Comparison of ENCODE assay signal across 16 mouse cellular contexts in the genomic region with DNA sequence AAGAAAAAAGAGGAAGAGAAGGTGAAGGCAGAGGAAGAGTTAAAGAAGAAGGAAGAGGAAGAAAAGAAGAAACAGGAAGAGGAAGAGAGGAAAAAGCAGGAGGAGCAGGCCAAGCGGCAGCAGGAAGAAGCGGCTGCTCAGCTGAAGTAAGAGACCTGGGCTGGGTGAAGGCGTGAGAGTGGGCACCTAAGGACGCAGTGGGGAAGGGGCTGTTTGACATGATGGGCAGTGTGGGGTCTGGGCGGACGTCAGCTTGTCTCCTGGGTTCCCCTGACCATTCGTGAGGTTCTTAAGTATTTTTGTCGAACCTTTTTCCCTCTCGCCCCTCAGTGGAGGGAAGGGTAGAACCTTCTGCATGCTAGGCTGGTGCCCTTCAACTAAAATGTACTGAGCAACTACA. TPM values are rescaled to one million over a fixed set of nuclear protein-coding genes. Genes with fewer than 3 reads are reported as not detected.
DNase-seq lines count a peak whose midpoint lies in the region; ATAC-seq and TF ChIP-seq lines count a peak whose summit lies in the region.
"Had no signal": no experiment of that assay in that cellular context is flagged by ENCODE, and none has a peak within 500 bp of the region (broad histone marks: within the 10 kb centered on the region; RNA-seq: fewer than 3 reads in every experiment).

No protein-coding gene starts in this region.

- 95% methylated on average over 9 of the region's 9 CpGs for WGBS in heart, embryonic 11.5 days (ENCODE audit: insufficient replicate concordance)

- H3K4me1 ChIP-seq in heart, embryonic 11.5 days (ENCODE audit: control insufficient read depth, insufficient read depth, low read length): peaks cover under 1% of the 10 kb centered on the region; the same call in 1 of the 2 replicates
- no peaks in the 10 kb centered on the region for H3K4me1 ChIP-seq in ES-Bruce4 (ENCODE audit: control insufficient read depth, insufficient read depth, low read length)
- H3K4me1 ChIP-seq: embryonic facial prominence, embryonic 12.5 days; heart, embryonic 10.5 days had no signal

- H3K36me3 ChIP-seq in heart, embryonic 11.5 days (ENCODE audit: control insufficient read depth, insufficient read depth, low read length): peaks cover 12% of the 10 kb centered on the region
- H3K36me3 ChIP-seq in ES-Bruce4 (ENCODE audit: control insufficient read depth, insufficient read depth, low read length, poor library complexity, severe bottlenecking): peaks cover 21% of the 10 kb centered on the region

- TF ChIP-seq POLR2A in ES-Bruce4 (IDR thresholded peaks at IDR 0.05; ENCODE audit: insufficient read depth, low read length): no peak

- no peak for ATAC-seq in heart, embryonic 11.5 days (replicated peaks; ENCODE audit: insufficient number of reproducible peaks, low FRiP score, low TSS enrichment)
- ATAC-seq in granulocyte monocyte progenitor cell, adult 5-6 weeks (replicated peaks; ENCODE audit: poor library complexity, severe bottlenecking): peak; percentile 59
- ATAC-seq: forebrain, embryonic 16.5 days; hindbrain, postnatal 0 days had no signal

- H3K4me3 ChIP-seq in heart, embryonic 11.5 days (ENCODE audit: low read depth, low read length): no peak overlapping the region
- H3K4me3 ChIP-seq in ES-Bruce4 (ENCODE audit: low read depth, low read length): no peak overlapping the region
- H3K4me3 ChIP-seq: embryonic facial prominence, embryonic 12.5 days; heart, embryonic 10.5 days; heart, embryonic 15.5 days; hindbrain, embryonic 13.5 days had no signal

- H3K9me3 ChIP-seq in heart, embryonic 11.5 days (replicated peaks; ENCODE audit: control insufficient read depth, low read length): no peaks in the 10 kb centered on the region
- no peaks in the 10 kb centered on the region for H3K9me3 ChIP-seq in ES-Bruce4 (replicated peaks; ENCODE audit: control insufficient read depth, insufficient read depth, low read length, poor library complexity, severe bottlenecking)
- H3K9me3 ChIP-seq: embryonic facial prominence, embryonic 12.5 days; heart, embryonic 10.5 days; heart, embryonic 15.5 days; hindbrain, embryonic 13.5 days had no signal

- H3K9ac ChIP-seq in heart, embryonic 11.5 days (ENCODE audit: low read depth, low read length): no peak overlapping the region
- no peak overlapping the region for H3K9ac ChIP-seq in ES-Bruce4 (ENCODE audit: low read depth, poor library complexity, severe bottlenecking)
- H3K9ac ChIP-seq: embryonic facial prominence, embryonic 12.5 days; heart, embryonic 15.5 days; hindbrain, embryonic 13.5 days had no signal

- peak; percentile 17 to 25 for DNase-seq in cerebellum, adult 18-20 months
- no peak for DNase-seq in cerebellum, adult 11-12 months
- peak; percentile 84 for DNase-seq in heart, adult 11 months
- DNase-seq: cerebellum, adult 9-10 months; heart, postnatal 14 days; kidney, adult 11 months had no signal

- H3K27ac ChIP-seq in heart, embryonic 11.5 days (ENCODE audit: low read depth, low read length): no peak overlapping the region
- H3K27ac ChIP-seq in ES-Bruce4 (ENCODE audit: insufficient read depth, low read length): peak overlapping the region; percentile 59; the same call in 1 of the 2 replicates
- H3K27ac ChIP-seq: embryonic facial prominence, embryonic 12.5 days; heart, embryonic 10.5 days; heart, embryonic 15.5 days; hindbrain, embryonic 13.5 days; hindbrain, postnatal 0 days had no signal

- no peak overlapping the region for H3K4me2 ChIP-seq in heart, embryonic 11.5 days
- H3K4me2 ChIP-seq: embryonic facial prominence, embryonic 12.5 days; heart, embryonic 15.5 days; hindbrain, embryonic 13.5 days had no signal

- no peak for TF ChIP-seq EP300 in ES-Bruce4 (IDR thresholded peaks at IDR 0.05; ENCODE audit: insufficient read depth, low read depth, low read length)

- H3K27me3 ChIP-seq in heart, embryonic 11.5 days (ENCODE audit: control insufficient read depth, insufficient read depth, low read length): no peaks in the 10 kb centered on the region
- no peaks in the 10 kb centered on the region for H3K27me3 ChIP-seq in ES-Bruce4 (ENCODE audit: control insufficient read depth, insufficient read depth, low read length, poor library complexity, severe bottlenecking)
- H3K27me3 ChIP-seq: CH12.LX; embryonic facial prominence, embryonic 12.5 days; heart, embryonic 15.5 days; hindbrain, embryonic 13.5 days had no signal

- TF ChIP-seq CTCF in ES-Bruce4 (IDR thresholded peaks at IDR 0.05; ENCODE audit: low read depth, low read length): no peak

RNA-seq across cellular contexts. Expression of a gene that starts 6.4 kb away (rescaled TPM):
- 8.8 and 9.2 TPM in 2 replicates for polyA plus RNA-seq in heart, embryonic 11.5 days (2014; fragmentation: Nextera tagmentation; extraction: Ambion mirVana)
- polyA plus RNA-seq in ES-Bruce4 (2011; ENCODE audit: insufficient read depth, insufficient read length, low read depth, missing spikeins): 44.4 and 47.9 TPM in 2 replicates
- total RNA-seq in granulocyte monocyte progenitor cell, adult 5-6 weeks (2014; fragmentation: Nextera tagmentation): 23.5 and 26.8 TPM in 2 replicates
- 32.9 and 36.1 TPM in 2 replicates for total RNA-seq in granulocyte monocyte progenitor cell, adult 5-6 weeks (2017)

RNA-seq across cellular contexts. Expression of a gene that starts 15.1 kb away (rescaled TPM):
- 1.6 and 1.9 TPM in 2 replicates for polyA plus RNA-seq in heart, embryonic 11.5 days (2014; fragmentation: Nextera tagmentation; extraction: Ambion mirVana)
- 13.9 and 17.0 TPM in 2 replicates for polyA plus RNA-seq in ES-Bruce4 (2011; ENCODE audit: insufficient read depth, insufficient read length, low read depth, missing spikeins)
- 0.45 and 3.7 TPM in 2 replicates for total RNA-seq in granulocyte monocyte progenitor cell, adult 5-6 weeks (2014; fragmentation: Nextera tagmentation)
- total RNA-seq in granulocyte monocyte progenitor cell, adult 5-6 weeks (2017): 0.10 and 0.17 TPM in 2 replicates
